Mouse (Mus musculus): Measurements from ENCODE around the gene Gm12800. TPM values are rescaled to one million over a fixed set of nuclear protein-coding genes. Genes with fewer than 3 reads are reported as not detected.
"Not testable (repeated sequence)": the region's sequence is repeated elsewhere in the genome, so short reads cannot be mapped to it uniquely, and the experiment has no call there.

Gm12800 gene
- polyA plus RNA-seq (2012; rRNA removed): not detected in 2 replicates

DNA sequence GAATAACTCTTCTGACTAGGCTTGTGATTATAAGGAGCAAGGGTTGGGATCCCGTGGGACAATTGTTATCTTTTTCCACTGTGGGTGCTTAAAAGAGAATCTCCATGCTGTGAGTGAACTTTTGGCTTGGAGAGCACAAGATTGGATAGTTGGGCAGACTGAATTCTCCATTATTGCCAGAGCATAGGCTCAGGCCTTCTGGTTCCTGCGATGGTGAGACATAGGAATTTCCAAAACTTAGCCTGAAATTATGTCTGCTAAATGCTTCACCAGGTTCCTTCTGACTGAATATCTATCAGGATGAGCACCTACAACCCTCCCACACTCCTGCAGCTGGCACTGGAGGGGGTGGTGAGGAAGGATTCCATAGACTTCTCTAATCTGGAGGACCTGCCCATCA lies at the start of gene Gm12800:
Gm12800 (plus strand) TSS at position 301 of the 400 bp plus-strand sequence.
- not testable (repeated sequence) for H3K4me3 ChIP-seq (replicated peaks; ENCODE audit: extremely low read depth, low read depth, low read length); DNase-seq; H3K4me1 ChIP-seq (ENCODE audit: control insufficient read depth, insufficient read depth, low read length)
- 85% methylated on average over 2 of the region's 2 CpGs for WGBS

DNA sequence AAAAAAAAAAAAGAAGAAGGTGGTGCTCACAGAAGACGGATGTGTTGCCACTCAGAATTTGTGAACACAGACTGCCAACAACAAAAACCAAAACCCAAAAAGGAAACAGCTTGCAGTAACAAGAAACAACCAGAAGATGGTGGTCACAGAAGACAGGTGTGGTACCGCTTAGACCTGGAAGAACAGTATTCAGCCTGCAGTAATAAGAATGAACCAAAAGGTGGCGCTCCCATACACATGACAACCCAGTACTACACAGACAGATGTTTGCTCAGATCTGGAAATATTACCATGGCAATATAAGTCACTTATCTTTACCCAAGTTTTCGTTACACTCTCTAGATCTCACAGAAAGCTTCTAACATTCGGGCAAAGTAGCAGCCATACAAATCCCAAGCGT lies 48.0 kb upstream of the Gm12800 start:
- whole genome bisulfite sequencing: 38% methylated on average over 6 of the region's 6 CpGs
- no peak for DNase-seq

DNA sequence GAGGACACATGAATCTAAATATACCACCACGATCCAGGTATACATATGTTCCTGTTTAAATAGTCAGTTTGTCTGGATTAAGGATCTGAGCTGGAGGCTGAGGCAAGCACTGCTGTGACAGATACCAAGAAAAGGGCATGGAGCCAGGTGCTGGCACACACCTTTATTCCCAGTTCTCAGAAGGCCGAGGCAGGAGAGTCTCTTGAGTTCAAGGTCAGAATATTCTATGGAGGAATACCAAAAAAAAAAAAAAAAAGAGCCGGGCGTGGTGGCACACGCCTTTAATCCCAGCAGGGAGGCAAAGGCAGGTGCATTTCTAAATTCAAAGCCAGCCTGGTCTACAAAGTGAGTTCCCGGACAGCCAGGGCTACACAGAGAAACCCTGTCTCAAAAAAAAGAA lies 46.6 kb upstream of the Gm12800 start:
- WGBS: 82% methylated on average over 6 of the region's 6 CpGs
- DNase-seq: no peak
- no peak overlapping the region for H3K4me3 ChIP-seq (replicated peaks; ENCODE audit: extremely low read depth, low read depth, low read length)
- no peaks in the 10 kb centered on the region for H3K4me1 ChIP-seq (ENCODE audit: control insufficient read depth, insufficient read depth, low read length)
- TF ChIP-seq POLR2A (IDR thresholded peaks at IDR 0.05; ENCODE audit: borderline replicate concordance, extremely low read depth, low read depth, low read length): no peak
- TF ChIP-seq CTCF (IDR thresholded peaks at IDR 0.05; ENCODE audit: insufficient read depth, low read length): no peak

More for the DNA sequence above, 48.0 kb upstream of the Gm12800 start:
- TF ChIP-seq CTCF (IDR thresholded peaks at IDR 0.05; ENCODE audit: insufficient read depth, low read length) (0 out of 2 replicates have a peak, but pooled peaks have one; percentile 11), POLR2A (IDR thresholded peaks at IDR 0.05; ENCODE audit: borderline replicate concordance, extremely low read depth, low read depth, low read length) (no peak)
- Histone ChIP-seq H3K4me1 (ENCODE audit: control insufficient read depth, insufficient read depth, low read length) (no peaks in the 10 kb centered on the region), H3K4me3 (replicated peaks; ENCODE audit: extremely low read depth, low read depth, low read length) (no peak overlapping the region)

DNA sequence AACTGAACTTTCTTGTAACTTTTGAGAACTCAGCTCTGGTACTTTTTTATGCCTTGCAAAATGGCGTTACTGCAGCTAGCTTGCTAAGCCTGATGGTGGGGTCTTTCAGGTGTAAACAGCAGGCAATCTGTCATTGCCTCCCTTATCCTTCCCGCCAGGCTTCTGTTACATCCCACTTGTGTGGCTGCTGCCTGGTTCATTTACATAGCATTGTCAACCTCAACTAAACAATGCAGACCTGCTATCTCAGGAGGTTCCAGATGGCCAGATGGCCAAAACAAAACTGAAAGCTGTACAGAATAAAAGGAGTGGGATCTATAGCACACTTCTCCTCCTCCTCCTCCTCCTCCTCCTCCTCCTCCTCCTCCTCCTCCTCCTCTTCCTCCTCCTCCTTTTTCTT lies 36.9 kb upstream of the Gm12800 start:
- H3K4me3 ChIP-seq (replicated peaks; ENCODE audit: extremely low read depth, low read depth, low read length); H3K4me1 ChIP-seq (ENCODE audit: control insufficient read depth, insufficient read depth, low read length); DNase-seq: not testable (repeated sequence)
- WGBS: 61% methylated on average over 2 of the region's 2 CpGs

DNA sequence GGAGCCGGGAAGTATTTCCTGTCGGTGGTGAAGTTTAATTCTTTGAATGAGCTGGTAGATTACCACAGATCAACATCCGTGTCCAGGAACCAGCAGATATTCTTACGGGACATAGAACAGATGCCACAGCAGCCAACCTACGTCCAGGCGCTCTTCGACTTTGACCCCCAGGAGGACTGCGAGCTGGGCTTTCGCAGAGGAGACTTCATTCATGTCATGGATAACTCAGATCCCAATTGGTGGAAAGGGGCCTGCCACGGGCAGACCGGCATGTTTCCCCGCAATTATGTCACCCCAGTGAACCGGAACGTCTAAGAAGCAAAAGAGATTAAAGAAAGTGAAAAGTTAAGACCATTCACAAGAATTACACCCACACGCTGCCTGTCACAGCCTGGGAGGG lies 33.2 kb upstream of the Gm12800 start:
- not testable (repeated sequence) for H3K4me1 ChIP-seq (ENCODE audit: control insufficient read depth, insufficient read depth, low read length); DNase-seq; H3K4me3 ChIP-seq (replicated peaks; ENCODE audit: extremely low read depth, low read depth, low read length)
- WGBS: 84% methylated on average over 15 of the region's 15 CpGs

DNA sequence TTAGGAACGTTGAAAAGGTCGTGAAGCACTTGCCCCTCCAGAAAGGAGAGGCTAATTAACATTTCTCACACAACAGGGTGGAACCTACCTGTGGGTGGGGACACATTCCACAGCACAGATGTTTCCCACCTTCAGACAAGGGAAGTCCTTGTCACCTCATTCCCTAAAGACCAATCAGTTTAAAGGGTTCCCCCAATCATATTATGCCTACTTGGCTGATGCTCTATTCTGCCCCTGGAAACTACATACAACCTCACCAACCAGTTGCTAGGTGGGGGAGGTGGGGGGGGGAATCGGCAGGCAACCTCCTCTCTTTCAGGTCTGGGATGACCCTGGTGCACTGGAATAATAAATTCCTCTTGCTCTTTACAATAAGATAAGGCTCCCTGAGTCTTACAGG lies 25.3 kb upstream of the Gm12800 start:
- 30% methylated on average over 3 of the region's 3 CpGs for WGBS
- TF ChIP-seq POLR2A (IDR thresholded peaks at IDR 0.05; ENCODE audit: borderline replicate concordance, extremely low read depth, low read depth, low read length) (no peak), CTCF (IDR thresholded peaks at IDR 0.05; ENCODE audit: insufficient read depth, low read length) (no peak)
- no peak for DNase-seq
- H3K4me1 ChIP-seq (ENCODE audit: control insufficient read depth, insufficient read depth, low read length): no peaks in the 10 kb centered on the region
- H3K4me3 ChIP-seq (replicated peaks; ENCODE audit: extremely low read depth, low read depth, low read length): no peak overlapping the region

DNA sequence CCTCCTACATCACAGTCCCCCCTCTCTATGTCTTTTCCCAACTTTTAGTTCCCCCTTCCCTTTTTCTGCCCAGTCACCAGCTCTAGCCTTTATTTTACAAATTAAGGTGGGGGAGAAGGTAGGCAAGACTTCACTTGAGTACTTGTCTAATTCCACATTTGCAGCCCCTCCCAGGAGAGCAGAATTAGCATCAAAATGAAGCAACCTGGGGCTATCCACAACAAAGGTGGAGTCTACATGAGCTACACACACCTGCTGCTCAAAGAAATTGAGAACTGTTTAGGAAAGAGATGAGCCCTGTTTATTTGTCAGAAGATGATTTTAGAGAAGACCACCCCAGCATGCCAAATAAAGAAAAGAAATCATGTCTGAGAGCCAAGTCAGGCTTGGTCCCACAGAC lies 19.5 kb upstream of the Gm12800 start:
- no peak for DNase-seq
- no peak overlapping the region for H3K4me3 ChIP-seq (replicated peaks; ENCODE audit: extremely low read depth, low read depth, low read length)
- no peaks in the 10 kb centered on the region for H3K4me1 ChIP-seq (ENCODE audit: control insufficient read depth, insufficient read depth, low read length)
- TF ChIP-seq CTCF (IDR thresholded peaks at IDR 0.05; ENCODE audit: insufficient read depth, low read length) (no peak), POLR2A (IDR thresholded peaks at IDR 0.05; ENCODE audit: borderline replicate concordance, extremely low read depth, low read depth, low read length) (no peak)

DNA sequence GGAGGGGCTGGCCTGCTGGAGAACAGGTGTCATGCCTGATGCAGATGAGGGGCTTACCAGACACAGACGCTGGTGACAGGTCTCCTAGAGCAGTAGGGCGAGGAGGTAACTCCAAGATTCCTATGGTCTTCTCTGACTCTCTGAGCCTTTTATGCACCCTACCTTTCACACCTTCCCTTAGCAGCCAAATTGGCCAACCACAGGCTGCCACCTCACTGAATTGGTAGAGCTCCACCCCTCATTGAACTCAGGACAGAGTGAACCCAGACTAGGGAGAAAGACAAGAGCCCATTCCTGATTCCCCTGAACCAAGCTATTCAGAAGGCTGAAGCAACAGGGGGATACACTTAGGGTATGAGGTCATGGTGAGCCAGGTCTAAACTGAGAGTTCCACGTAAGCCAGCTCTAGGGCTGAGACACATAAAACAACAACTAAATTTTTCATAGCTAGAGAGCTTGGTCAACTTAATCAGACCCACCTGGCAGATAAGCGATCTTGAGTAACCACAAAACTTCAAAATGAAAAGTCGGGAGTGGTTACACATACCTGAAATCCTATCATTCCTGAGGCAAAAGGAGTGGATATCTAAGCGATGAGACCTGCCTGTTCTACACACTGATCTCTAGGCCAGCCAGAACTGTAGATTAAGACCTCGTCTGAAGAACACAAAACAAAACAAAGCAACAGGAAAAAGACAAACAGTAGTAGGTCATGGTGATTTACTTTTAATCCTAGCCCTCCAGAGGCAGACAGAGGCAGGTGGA lies 15.1 kb upstream of the Gm12800 start, which contains the start of gene C130073F10Rik:
C130073F10Rik (minus strand) TSS at position 134 of the 765 bp plus-strand sequence.
- no peaks in the 10 kb centered on the region for H3K4me1 ChIP-seq (ENCODE audit: control insufficient read depth, insufficient read depth, low read length)
- DNase-seq: no peak
- WGBS: 74% methylated on average over 7 of the region's 7 CpGs
- no peak within 1 kb of the TSS for H3K4me3 ChIP-seq (replicated peaks; ENCODE audit: extremely low read depth, low read depth, low read length)
- TF ChIP-seq POLR2A (IDR thresholded peaks at IDR 0.05; ENCODE audit: borderline replicate concordance, extremely low read depth, low read depth, low read length) (no peak), CTCF (IDR thresholded peaks at IDR 0.05; ENCODE audit: insufficient read depth, low read length) (no peak)

DNA sequence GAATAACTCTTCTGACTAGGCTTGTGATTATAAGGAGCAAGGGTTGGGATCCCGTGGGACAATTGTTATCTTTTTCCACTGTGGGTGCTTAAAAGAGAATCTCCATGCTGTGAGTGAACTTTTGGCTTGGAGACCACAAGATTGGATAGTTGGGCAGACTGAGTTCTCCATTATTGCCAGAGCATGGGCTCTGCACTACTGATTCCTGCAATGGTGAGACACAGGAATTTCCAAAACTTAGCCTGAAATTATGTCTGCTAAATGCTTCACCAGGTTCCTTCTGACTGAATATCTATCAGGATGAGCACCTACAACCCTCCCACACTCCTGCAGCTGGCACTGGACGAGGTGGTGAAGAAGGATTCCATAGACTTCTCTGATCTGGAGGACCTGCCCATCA lies 31.2 kb downstream of the Gm12800 start, which contains the start of gene Gm12794:
Gm12794 (plus strand) TSS at position 301 of the 400 bp plus-strand sequence.
- 69% methylated on average over 2 of the region's 2 CpGs for WGBS
- H3K4me1 ChIP-seq (ENCODE audit: control insufficient read depth, insufficient read depth, low read length); H3K4me3 ChIP-seq (replicated peaks; ENCODE audit: extremely low read depth, low read depth, low read length); DNase-seq: not testable (repeated sequence)

Other genes starting within 250 kb of the Gm12800 start
- 8.6 and 13.6 TPM in 2 replicates for gene Lepr, start 191.7 kb upstream of the Gm12800 start, polyA plus RNA-seq (2012; rRNA removed)
- gene B020004J07Rik, start 65.1 kb upstream of the Gm12800 start, polyA plus RNA-seq (2012; rRNA removed): not detected in 2 replicates
- not detected in 2 replicates for gene C130073F10Rik, start 15.3 kb upstream of the Gm12800 start, polyA plus RNA-seq (2012; rRNA removed)
- not detected in 2 replicates for gene Gm12794, start 31.3 kb downstream of the Gm12800 start, polyA plus RNA-seq (2012; rRNA removed)
- not detected in 2 replicates for gene Gm12790, start 71.9 kb downstream of the Gm12800 start, polyA plus RNA-seq (2012; rRNA removed)
- gene Gm12789, start 77.5 kb downstream of the Gm12800 start, polyA plus RNA-seq (2012; rRNA removed): not detected in 2 replicates
- gene Pde4b, start 178.4 kb downstream of the Gm12800 start, polyA plus RNA-seq (2012; rRNA removed): 19.9 and 23.1 TPM in 2 replicates